In genomic region chr5:30343107-30343506, GRCm38 (mm10) we compare ENCODE assay signal across 8 mouse cellular contexts.
DNase-seq lines count a peak whose midpoint lies in the region; ATAC-seq lines count a peak whose summit lies in the region.

No protein-coding gene starts in this region.

- 4% methylated on average over 9 of the region's 9 CpGs for WGBS in forebrain, embryonic 15.5 days
- 6% methylated on average over 9 of the region's 9 CpGs for WGBS in hindbrain, embryonic 16.5 days

- peak overlapping the region; percentile 10; the same call in 1 of the 2 replicates for H3K4me3 ChIP-seq in forebrain, embryonic 15.5 days
- peak overlapping the region; percentile 24; the same call in 1 of the 2 replicates for H3K4me3 ChIP-seq in hindbrain, embryonic 16.5 days (ENCODE audit: low read length)

- no peak overlapping the region for H3K9ac ChIP-seq in forebrain, embryonic 15.5 days (replicated peaks)
- peak overlapping the region; percentile 36; the same call in 1 of the 2 replicates for H3K9ac ChIP-seq in hindbrain, embryonic 16.5 days (ENCODE audit: low read depth, low read length)

- H3K36me3 ChIP-seq in forebrain, embryonic 15.5 days = no peaks in the 10 kb centered on the region
- H3K36me3 ChIP-seq in hindbrain, embryonic 16.5 days (ENCODE audit: control insufficient read depth, insufficient read depth, low read length) = no peaks in the 10 kb centered on the region

- DNase-seq in MEL-GATA-1-ER (ENCODE audit: extremely low read depth, low read depth) = peak; percentile 29
- DNase-seq in c-Kit-positive CD71-positive TER-119-positive erythroid progenitor cells, embryonic 14.5 days (ENCODE audit: low spot score) = peak; percentile 45
- DNase-seq in layer of hippocampus, postnatal 36 days = peak; percentile 24 to 49
- DNase-seq in lung, postnatal 14 days = peak; percentile 76
- DNase-seq in right cerebral cortex, adult 18-20 months = peak; percentile 71

- H3K4me1 ChIP-seq in forebrain, embryonic 15.5 days = peaks cover 11% of the 10 kb centered on the region; the same call in 1 of the 2 replicates
- H3K4me1 ChIP-seq in hindbrain, embryonic 16.5 days (ENCODE audit: control insufficient read depth, insufficient read depth, low read depth, low read length) = no peaks in the 10 kb centered on the region

- no peak overlapping the region for H3K27ac ChIP-seq in forebrain, embryonic 15.5 days (replicated peaks)
- H3K27ac ChIP-seq in hindbrain, embryonic 16.5 days (ENCODE audit: low read depth, low read length) = no peak overlapping the region

- ATAC-seq in forebrain, embryonic 15.5 days (replicated peaks) = peak; percentile 71
- peak; percentile 77 for ATAC-seq in hindbrain, embryonic 16.5 days
- ATAC-seq in erythroid progenitor cell, adult 5-6 weeks (replicated peaks; ENCODE audit: low FRiP score, poor library complexity, severe bottlenecking) = no peak

- no peaks in the 10 kb centered on the region for H3K27me3 ChIP-seq in forebrain, embryonic 15.5 days
- no peaks in the 10 kb centered on the region for H3K27me3 ChIP-seq in hindbrain, embryonic 16.5 days (replicated peaks; ENCODE audit: control insufficient read depth, insufficient read depth, low read length)

- no peaks in the 10 kb centered on the region for H3K9me3 ChIP-seq in forebrain, embryonic 15.5 days
- H3K9me3 ChIP-seq in hindbrain, embryonic 16.5 days (ENCODE audit: control insufficient read depth, low read length) = no peaks in the 10 kb centered on the region

- peak overlapping the region; percentile 38 for H3K4me2 ChIP-seq in forebrain, embryonic 15.5 days (replicated peaks)
- H3K4me2 ChIP-seq in hindbrain, embryonic 16.5 days (ENCODE audit: low read length) = peak overlapping the region; percentile 51
